Mouse (Mus musculus) mouse embryonic stem cell (cell line): ENCODE data around the gene Cuedc1.

ENCODE experiments used
- in situ Hi-C, 2 experiments: fragments of 300-500 bp; cut with MboI; formaldehyde crosslinking; loops; 1 replicate in 1 of 2; 3 replicates in 1 of 2; pipeline ENCODE4 v1.14.3; 2019 to 2020; ENCODE audit warnings: low sequenced_read_pairs in 2 of 2, low pct_unique_long_range_greater_than_20kb in 1 of 2, mixed read lengths in 1 of 2; ENCODE audit not compliant: unreplicated experiment in 1 of 2

Cuedc1 gene

DNA sequence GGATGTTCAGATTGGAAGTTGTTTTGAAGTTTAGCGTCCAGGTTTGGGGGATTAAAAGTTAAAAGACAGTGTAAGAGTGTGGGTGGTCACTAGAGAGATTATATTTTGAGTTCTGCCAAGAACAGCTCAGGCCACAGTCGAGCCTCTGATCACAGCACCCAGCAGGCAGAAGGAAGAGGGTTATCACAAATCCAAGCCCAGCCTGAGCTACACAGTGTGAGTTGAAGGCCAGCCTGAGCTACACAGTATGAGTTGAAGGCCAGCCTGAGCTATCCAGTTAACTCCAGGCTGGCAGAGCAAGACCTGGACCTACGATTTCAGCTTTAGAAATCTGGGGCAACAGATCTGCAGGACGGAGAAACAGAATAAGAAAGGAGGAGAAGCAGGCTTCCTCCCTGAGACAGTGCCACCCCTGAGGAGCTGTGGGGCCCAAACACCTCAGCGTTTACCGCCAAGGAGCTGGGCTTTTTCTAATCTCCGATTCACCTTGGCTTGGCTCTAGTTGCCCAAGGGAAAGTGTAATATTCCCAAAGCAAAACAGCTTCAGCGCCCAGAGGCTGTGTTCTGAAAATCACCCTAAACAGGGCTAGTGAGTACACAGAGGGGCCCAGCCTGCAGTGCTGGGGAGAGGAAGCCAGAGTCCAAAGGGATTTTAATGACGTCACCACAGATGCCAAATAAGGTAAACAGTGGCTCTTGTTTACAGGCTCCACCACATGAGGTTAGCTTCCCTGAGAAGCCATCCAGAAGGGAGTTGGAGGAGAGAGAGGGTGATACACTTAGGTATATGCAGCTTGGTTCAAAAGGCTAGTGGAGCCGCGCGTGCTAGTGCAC, 143.8 kb downstream of the Cuedc1 start:
- in situ Hi-C loops = no loop called here
